Mouse (Mus musculus) 3134 (cell line): Measurements from ENCODE around the gene Insc.

Experiments used
- DNase-seq: peaks from one replicate; pipeline ENCODE4 v3.0.0-alpha.2; 2011; ENCODE audit warnings: low spot score; ENCODE audit not compliant: insufficient read length; ENCODE audit errors: extremely low read depth

The Insc gene

GRCm38 (mm10) chr7:114818836-114819235 is 75.3 kb downstream of the Insc start:
- DNase-seq = no peak

GRCm38 (mm10) chr7:114822736-114823135 is 79.2 kb downstream of the Insc start:
- no peak for DNase-seq

GRCm38 (mm10) chr7:114827360-114827759 is 83.9 kb downstream of the Insc start:
- DNase-seq = no peak

GRCm38 (mm10) chr7:114832257-114832940 is 88.9 kb downstream of the Insc start:
- no peak for DNase-seq

GRCm38 (mm10) chr7:114834504-114834903 is 91.0 kb downstream of the Insc start:
- no peak for DNase-seq

- no peak for DNase-seq
Observed at GRCm38 (mm10) chr7:114837268-114837667, 93.8 kb downstream of the Insc start.

GRCm38 (mm10) chr7:114840029-114840745 is 96.7 kb downstream of the Insc start:
- no peak for DNase-seq

- no peak for DNase-seq
Observed at GRCm38 (mm10) chr7:114842644-114843211, 99.2 kb downstream of the Insc start.

- no peak for DNase-seq
Observed at GRCm38 (mm10) chr7:114847179-114847578, 103.7 kb downstream of the Insc start.

- DNase-seq = no peak
Observed at GRCm38 (mm10) chr7:114852387-114852786, 108.9 kb downstream of the Insc start.

GRCm38 (mm10) chr7:114854169-114854568 is 110.7 kb downstream of the Insc start:
- no peak for DNase-seq

GRCm38 (mm10) chr7:114860858-114861523 is 117.5 kb downstream of the Insc start:
- no peak for DNase-seq

GRCm38 (mm10) chr7:114873315-114874012 is 130.0 kb downstream of the Insc start:
- DNase-seq = no peak

GRCm38 (mm10) chr7:114874032-114874441 is 130.5 kb downstream of the Insc start:
- peak; percentile 4 for DNase-seq

GRCm38 (mm10) chr7:114874579-114874978 is 131.1 kb downstream of the Insc start:
- DNase-seq = no peak

- no peak for DNase-seq
Observed at GRCm38 (mm10) chr7:114883602-114884001, 140.1 kb downstream of the Insc start.

- DNase-seq = no peak
Observed at GRCm38 (mm10) chr7:114886933-114887332, 143.4 kb downstream of the Insc start.

GRCm38 (mm10) chr7:114890215-114890614 is 146.7 kb downstream of the Insc start:
- DNase-seq = no peak

GRCm38 (mm10) chr7:114892618-114893257 is 149.2 kb downstream of the Insc start:
- no peak for DNase-seq

GRCm38 (mm10) chr7:114893889-114894288 is 150.4 kb downstream of the Insc start:
- no peak for DNase-seq
